8 mouse cellular contexts compared by ENCODE assay signal in the genomic region with DNA sequence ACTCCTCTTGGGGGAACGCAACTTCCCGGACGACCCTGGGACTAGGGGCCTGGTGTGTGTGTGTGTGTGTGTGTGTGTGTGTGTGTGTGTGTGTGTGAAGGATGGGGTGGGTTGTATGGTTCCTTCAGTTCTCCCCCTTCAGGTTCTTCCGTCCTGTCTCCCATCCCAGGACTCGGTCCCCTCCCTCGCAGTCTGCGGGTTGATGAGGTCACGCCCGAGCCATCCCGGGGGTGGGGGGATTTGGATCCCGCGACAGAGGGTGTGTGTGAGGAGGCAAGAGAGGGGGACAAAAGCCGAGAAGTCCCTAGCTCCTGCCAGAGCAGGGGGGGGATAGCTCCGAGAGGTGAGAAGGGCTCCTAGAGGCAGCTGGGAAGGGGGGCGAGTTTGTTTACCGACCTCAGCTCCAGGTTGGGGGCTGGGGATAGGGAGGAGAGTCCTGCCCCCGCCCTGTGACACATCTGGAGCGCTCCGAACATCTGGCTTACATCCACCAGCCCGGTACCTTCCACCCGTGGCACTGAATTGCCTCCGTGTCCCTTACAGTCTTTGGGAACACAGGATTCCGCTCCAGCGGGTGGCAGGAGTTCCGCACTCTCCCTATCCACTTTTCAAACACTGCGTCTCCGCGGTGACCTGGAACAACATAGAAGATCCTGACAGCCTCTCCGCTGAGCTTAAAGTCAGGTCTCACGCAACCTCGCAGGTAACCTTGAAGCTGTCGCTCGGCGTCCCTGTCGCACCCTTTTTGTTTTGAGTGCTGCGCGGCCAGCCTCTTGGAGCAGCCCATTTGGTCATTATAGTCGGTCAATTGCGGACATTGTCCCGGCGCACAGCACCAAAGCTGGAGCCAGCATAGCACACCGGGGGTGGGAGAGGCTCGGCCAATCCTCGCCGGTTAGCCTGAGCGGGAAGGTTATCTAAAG. TPM values are rescaled to one million over a fixed set of nuclear protein-coding genes. Genes with fewer than 3 reads are reported as not detected.
A peak's percentile ranks its signal among the peaks of the same experiment; 100 is the strongest.
DNase-seq lines count a peak whose midpoint lies in the region; ATAC-seq and TF ChIP-seq lines count a peak whose summit lies in the region.

No protein-coding gene starts in this region.

- intact Hi-C loops in heart, postnatal 25 days (cut with DNase I), result loop anchor here (2.0 to 5.0 kb wide), 4 partner anchors 57 to 243 kb away; no protein-coding TSS in a partner anchor

- ATAC-seq in heart, embryonic 13.5 days (ENCODE audit: extremely low read depth, insufficient number of reproducible peaks, low FRiP score, low TSS enrichment), result no peak
- ATAC-seq in limb, embryonic 15.5 days (ENCODE audit: insufficient number of reproducible peaks, low FRiP score, low TSS enrichment, low read depth), result no peak

- peak overlapping the region; percentile 67 for H3K4me3 ChIP-seq in heart, embryonic 13.5 days
- H3K4me3 ChIP-seq in limb, embryonic 15.5 days, result peak overlapping the region; percentile 63
- peak overlapping the region; percentile 63 for H3K4me3 ChIP-seq in small intestine, adult 2 months (ENCODE audit: low read depth, low read length)

- WGBS in heart, embryonic 13.5 days, result under 1% methylated on average over 45 of the region's 46 CpGs
- WGBS in limb, embryonic 15.5 days, result under 1% methylated on average over 40 of the region's 46 CpGs
- 1% methylated on average over 45 of the region's 46 CpGs for WGBS in small intestine, adult 2 months

- peak overlapping the region; percentile 82 for H3K9ac ChIP-seq in heart, embryonic 13.5 days
- peak overlapping the region; percentile 64 for H3K9ac ChIP-seq in limb, embryonic 15.5 days

- peaks cover 63% of the 10 kb centered on the region for H3K4me1 ChIP-seq in heart, embryonic 13.5 days
- H3K4me1 ChIP-seq in limb, embryonic 15.5 days, result peaks cover 68% of the 10 kb centered on the region
- H3K4me1 ChIP-seq in small intestine, adult 2 months (ENCODE audit: control insufficient read depth, insufficient read depth, insufficient read length, low read length), result peaks cover 32% of the 10 kb centered on the region

- TF ChIP-seq POLR2A in small intestine, adult 2 months (IDR thresholded peaks at IDR 0.05; ENCODE audit: low read depth, low read length), result no peak

- no peaks in the 10 kb centered on the region for H3K36me3 ChIP-seq in heart, embryonic 13.5 days
- no peaks in the 10 kb centered on the region for H3K36me3 ChIP-seq in limb, embryonic 15.5 days
- H3K36me3 ChIP-seq in small intestine, adult 2 months (ENCODE audit: control insufficient read depth, insufficient read depth, low read length), result no peaks in the 10 kb centered on the region

- no peaks in the 10 kb centered on the region for H3K9me3 ChIP-seq in heart, embryonic 13.5 days
- no peaks in the 10 kb centered on the region for H3K9me3 ChIP-seq in limb, embryonic 15.5 days

- TF ChIP-seq CTCF in small intestine, adult 2 months (IDR thresholded peaks at IDR 0.05; ENCODE audit: extremely low read depth, insufficient read length, insufficient replicate concordance, low read depth, low read length), result no peak

- DNase-seq in heart, adult 11 months, result peak; percentile 95
- no peak for DNase-seq in heart, postnatal 25 days (ENCODE audit: low spot score)
- DNase-seq in ZHBTc4 (ENCODE audit: low read depth, low spot score), result peak; percentile 56
- DNase-seq in spleen, adult 18-20 months, result no peak
- no peak for DNase-seq in cerebellum, adult 8-10 months

- no peak overlapping the region for H3K27ac ChIP-seq in heart, embryonic 13.5 days (replicated peaks)
- peak overlapping the region; percentile 69; the same call in 1 of the 2 replicates for H3K27ac ChIP-seq in limb, embryonic 15.5 days
- H3K27ac ChIP-seq in small intestine, adult 2 months (ENCODE audit: insufficient read depth, low read depth, low read length), result no peak overlapping the region

- H3K27me3 ChIP-seq in heart, embryonic 13.5 days (replicated peaks), result peaks cover 66% of the 10 kb centered on the region
- H3K27me3 ChIP-seq in limb, embryonic 15.5 days, result peaks cover 82% of the 10 kb centered on the region
- H3K27me3 ChIP-seq in small intestine, adult 2 months (ENCODE audit: control insufficient read depth, insufficient read depth, low read length), result peaks cover 59% of the 10 kb centered on the region

- H3K4me2 ChIP-seq in heart, embryonic 13.5 days, result peak overlapping the region; percentile 97
- H3K4me2 ChIP-seq in limb, embryonic 15.5 days, result peak overlapping the region; percentile 96

RNA-seq across cellular contexts. Expression of a gene that starts 0.9 kb away (rescaled TPM):
- total RNA-seq in heart, postnatal 25 days (2021), result 1 to 10 TPM; 4.1 to 4.6 TPM
- 15.8 and 17.4 TPM in 2 replicates for polyA plus RNA-seq in heart, embryonic 13.5 days (2015; fragmentation: Nextera tagmentation; extraction: Ambion mirVana)
- 23.2 and 29.1 TPM in 2 replicates for polyA plus RNA-seq in limb, embryonic 15.5 days (2015; fragmentation: Nextera tagmentation; extraction: Ambion mirVana)
- 2.8 and 18.6 TPM in 2 replicates for polyA plus RNA-seq in small intestine, adult 2 months (2012; rRNA removed)

Comparison
In these comparisons a context has a peak if more than half of its experiments do, and no peak if none do; other contexts are left out.
1. DNase-seq: peak in heart, adult 11 months (single experiment) and ZHBTc4 (single experiment); none in heart, postnatal 25 days (single experiment), spleen, adult 18-20 months (0 of 2) and cerebellum, adult 8-10 months (single experiment).
2. Peak in every context shown above with its lines, with median percentiles within 50 percentile points of each other: H3K4me3 ChIP-seq.